Mouse (Mus musculus): ENCODE results near the gene Bach1. TPM values are rescaled to one million over a fixed set of nuclear protein-coding genes. Genes with fewer than 3 reads are reported as not detected.

Bach1 gene
- polyA plus RNA-seq, 2 experiments: 13.3 to 16.1 TPM

DNA sequence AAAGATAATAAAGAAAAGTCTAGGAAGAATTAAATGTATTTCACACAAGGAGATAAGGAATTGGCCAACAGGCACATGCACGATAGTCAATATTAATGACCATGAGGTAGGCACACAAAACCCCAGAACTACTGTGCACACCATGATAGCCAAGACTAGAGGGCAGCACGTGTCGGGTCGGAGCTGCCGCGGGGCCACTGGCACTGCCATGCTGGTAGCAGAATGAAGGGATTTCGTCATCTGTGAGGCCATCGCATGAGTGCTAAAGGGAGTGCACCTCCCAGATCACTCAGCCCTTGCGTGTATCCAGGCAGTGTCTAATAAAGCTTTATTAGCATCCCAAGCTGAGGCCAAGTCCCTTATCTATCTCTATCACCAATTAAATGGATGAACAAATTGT lies 11.2 kb downstream of the Bach1 start:
- H3K4me3 ChIP-seq (replicated peaks; ENCODE audit: low read length): no peak overlapping the region
- no peaks in the 10 kb centered on the region for H3K9me3 ChIP-seq (ENCODE audit: control insufficient read depth, low read length)
- DNase-seq (ENCODE audit: low spot score) (no peak), ATAC-seq (ENCODE audit: low FRiP score, low read depth) (no peak)
- WGBS: 94% methylated on average over 9 of the region's 9 CpGs
- H3K4me2 ChIP-seq (replicated peaks; ENCODE audit: low read depth, low read length, severe bottlenecking): no peak overlapping the region
- TF ChIP-seq POLR2A (IDR thresholded peaks at IDR 0.05; ENCODE audit: borderline replicate concordance, extremely low read depth, insufficient read depth, insufficient read length): no peak
- no peaks in the 10 kb centered on the region for H3K27me3 ChIP-seq (ENCODE audit: control insufficient read depth, insufficient read depth, low read length)
- H3K27ac ChIP-seq (replicated peaks; ENCODE audit: low read depth, low read length): no peak overlapping the region
- H3K9ac ChIP-seq (ENCODE audit: low read depth, low read length, severe bottlenecking): no peak overlapping the region
- H3K36me3 ChIP-seq (ENCODE audit: control insufficient read depth, insufficient read depth, low read length): no peaks in the 10 kb centered on the region
- peaks cover 10% of the 10 kb centered on the region; the same call in 1 of the 2 replicates for H3K4me1 ChIP-seq (ENCODE audit: control insufficient read depth, insufficient read depth, low read length)

DNA sequence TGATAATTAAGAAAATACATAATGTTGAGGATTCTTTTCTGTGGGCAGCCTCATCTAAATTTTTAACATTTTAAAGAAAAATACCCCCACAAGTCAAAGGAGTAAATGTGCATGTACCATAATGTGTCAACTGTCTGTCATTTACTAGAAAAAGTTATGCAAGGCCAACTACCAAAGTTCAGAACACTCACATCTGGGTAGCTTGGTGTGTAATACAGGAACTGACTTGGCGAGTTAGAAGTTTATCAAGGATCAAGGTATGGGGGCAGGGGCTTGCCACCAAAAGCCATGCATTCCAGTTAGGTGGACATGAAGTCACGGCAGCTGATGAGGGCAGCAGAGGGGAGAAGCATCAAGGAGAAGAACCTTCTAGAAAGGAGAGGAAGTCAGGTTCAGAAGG lies 13.2 kb downstream of the Bach1 start:
- ATAC-seq (ENCODE audit: low FRiP score, low read depth) (no peak), DNase-seq (ENCODE audit: low spot score) (no peak)
- Histone ChIP-seq H3K9ac (ENCODE audit: low read depth, low read length, severe bottlenecking) (no peak overlapping the region), H3K4me2 (replicated peaks; ENCODE audit: low read depth, low read length, severe bottlenecking) (no peak overlapping the region), H3K9me3 (ENCODE audit: control insufficient read depth, low read length) (no peaks in the 10 kb centered on the region), H3K27me3 (ENCODE audit: control insufficient read depth, insufficient read depth, low read length) (no peaks in the 10 kb centered on the region), H3K36me3 (ENCODE audit: control insufficient read depth, insufficient read depth, low read length) (no peaks in the 10 kb centered on the region), H3K4me1 (ENCODE audit: control insufficient read depth, insufficient read depth, low read length) (peaks cover 7% of the 10 kb centered on the region; the same call in 1 of the 2 replicates), H3K27ac (replicated peaks; ENCODE audit: low read depth, low read length) (no peak overlapping the region), H3K4me3 (replicated peaks; ENCODE audit: low read length) (no peak overlapping the region)
- TF ChIP-seq POLR2A (IDR thresholded peaks at IDR 0.05; ENCODE audit: borderline replicate concordance, extremely low read depth, insufficient read depth, insufficient read length): no peak
- 76% methylated on average over 2 of the region's 2 CpGs for WGBS

DNA sequence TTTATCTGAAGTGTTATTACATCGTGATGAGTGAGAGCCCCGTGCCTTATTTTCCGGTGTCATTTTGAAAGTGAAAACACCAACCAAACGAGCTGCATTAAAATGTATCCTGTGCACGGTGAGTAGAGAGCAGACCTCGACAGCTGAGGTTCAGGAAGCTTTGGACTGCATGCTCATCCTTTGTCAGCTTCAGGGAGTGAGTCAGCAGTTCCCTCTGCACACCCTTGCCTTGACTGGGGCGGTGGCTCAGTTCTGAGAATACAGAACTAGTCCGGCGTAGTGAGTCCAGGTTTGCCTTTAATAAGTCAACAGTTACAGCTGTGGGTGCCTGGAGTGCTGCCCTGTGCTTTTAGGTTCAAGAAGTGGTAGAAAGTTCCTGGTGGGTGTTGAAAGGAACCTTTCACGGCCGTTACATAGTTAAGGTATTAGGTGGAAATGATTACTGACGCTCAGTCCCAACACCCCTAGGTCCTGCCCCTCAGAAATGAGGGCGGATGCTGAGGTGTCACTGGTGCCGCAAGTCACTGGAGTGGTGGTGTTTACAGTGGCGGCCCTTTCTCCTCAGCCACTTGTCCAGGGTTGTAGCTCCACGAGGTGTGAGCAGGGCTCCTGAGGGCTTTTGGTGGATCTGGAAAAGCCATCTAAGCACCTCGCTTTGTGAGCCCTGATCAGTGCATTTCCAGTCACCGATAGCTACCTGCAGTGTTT lies 14.4 kb downstream of the Bach1 start:
- Histone ChIP-seq H3K36me3 (ENCODE audit: control insufficient read depth, insufficient read depth, low read length) (no peaks in the 10 kb centered on the region), H3K27me3 (ENCODE audit: control insufficient read depth, insufficient read depth, low read length) (no peaks in the 10 kb centered on the region), H3K9me3 (ENCODE audit: control insufficient read depth, low read length) (no peaks in the 10 kb centered on the region), H3K4me3 (replicated peaks; ENCODE audit: low read length) (no peak overlapping the region), H3K9ac (ENCODE audit: low read depth, low read length, severe bottlenecking) (no peak overlapping the region), H3K4me2 (replicated peaks; ENCODE audit: low read depth, low read length, severe bottlenecking) (no peak overlapping the region), H3K27ac (replicated peaks; ENCODE audit: low read depth, low read length) (no peak overlapping the region), H3K4me1 (ENCODE audit: control insufficient read depth, insufficient read depth, low read length) (peaks cover 7% of the 10 kb centered on the region; the same call in 1 of the 2 replicates)
- DNase-seq (ENCODE audit: low spot score) (no peak), ATAC-seq (ENCODE audit: low FRiP score, low read depth) (no peak)
- no peak for TF ChIP-seq POLR2A (IDR thresholded peaks at IDR 0.05; ENCODE audit: borderline replicate concordance, extremely low read depth, insufficient read depth, insufficient read length)
- WGBS: 68% methylated on average over 18 of the region's 18 CpGs

DNA sequence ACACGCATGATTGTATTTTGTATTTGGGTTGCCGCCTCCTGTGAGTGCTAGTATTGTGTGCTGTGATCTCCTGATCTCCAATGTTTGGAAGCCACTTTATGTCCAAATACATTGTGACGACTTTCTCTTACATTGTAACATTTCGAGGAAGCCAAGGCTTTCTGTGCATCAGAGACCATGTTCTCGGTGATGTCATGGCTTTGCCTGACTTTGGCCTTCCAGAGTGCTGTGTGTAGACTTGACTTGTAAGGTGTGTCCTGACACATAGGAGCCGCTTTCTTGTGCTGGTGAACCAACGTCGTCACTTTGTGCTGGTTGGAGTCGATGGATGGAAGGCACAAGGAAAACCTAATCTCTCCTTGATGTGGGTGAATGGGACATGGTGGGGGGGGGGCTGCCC lies 15.8 kb downstream of the Bach1 start:
- no peak overlapping the region for H3K4me3 ChIP-seq (replicated peaks; ENCODE audit: low read length)
- no peaks in the 10 kb centered on the region for H3K27me3 ChIP-seq (ENCODE audit: control insufficient read depth, insufficient read depth, low read length)
- DNase-seq (ENCODE audit: low spot score) (no peak), ATAC-seq (ENCODE audit: low FRiP score, low read depth) (no peak)
- H3K9ac ChIP-seq (ENCODE audit: low read depth, low read length, severe bottlenecking): no peak overlapping the region
- H3K4me2 ChIP-seq (replicated peaks; ENCODE audit: low read depth, low read length, severe bottlenecking): no peak overlapping the region
- peaks cover 10% of the 10 kb centered on the region for H3K36me3 ChIP-seq (ENCODE audit: control insufficient read depth, insufficient read depth, low read length)
- no peak for TF ChIP-seq POLR2A (IDR thresholded peaks at IDR 0.05; ENCODE audit: borderline replicate concordance, extremely low read depth, insufficient read depth, insufficient read length)
- H3K27ac ChIP-seq (replicated peaks; ENCODE audit: low read depth, low read length): no peak overlapping the region
- H3K4me1 ChIP-seq (ENCODE audit: control insufficient read depth, insufficient read depth, low read length): peaks cover 7% of the 10 kb centered on the region; the same call in 1 of the 2 replicates
- no peaks in the 10 kb centered on the region for H3K9me3 ChIP-seq (ENCODE audit: control insufficient read depth, low read length)
- 93% methylated on average over 9 of the region's 9 CpGs for WGBS

DNA sequence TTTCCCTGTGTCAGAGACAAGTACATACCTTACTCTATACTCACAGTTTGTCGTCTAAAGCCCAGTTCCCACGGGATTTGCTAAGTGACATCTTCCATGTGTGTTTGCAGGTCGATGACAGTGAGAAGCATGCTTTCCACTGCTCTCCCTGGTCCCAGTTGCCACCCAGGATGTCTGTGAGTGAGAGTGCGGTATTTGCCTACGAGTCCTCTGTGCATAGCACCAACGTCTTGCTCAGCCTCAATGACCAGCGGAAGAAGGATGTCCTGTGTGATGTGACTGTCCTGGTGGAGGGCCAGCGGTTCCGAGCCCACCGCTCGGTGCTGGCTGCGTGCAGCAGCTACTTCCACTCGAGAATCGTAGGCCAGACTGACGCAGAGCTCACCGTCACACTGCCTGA lies 16.5 kb downstream of the Bach1 start:
- H3K27ac ChIP-seq (replicated peaks; ENCODE audit: low read depth, low read length): no peak overlapping the region
- no peak overlapping the region for H3K9ac ChIP-seq (ENCODE audit: low read depth, low read length, severe bottlenecking)
- no peak for TF ChIP-seq POLR2A (IDR thresholded peaks at IDR 0.05; ENCODE audit: borderline replicate concordance, extremely low read depth, insufficient read depth, insufficient read length)
- no peak overlapping the region for H3K4me2 ChIP-seq (replicated peaks; ENCODE audit: low read depth, low read length, severe bottlenecking)
- H3K4me1 ChIP-seq (ENCODE audit: control insufficient read depth, insufficient read depth, low read length): peaks cover 7% of the 10 kb centered on the region; the same call in 1 of the 2 replicates
- peaks cover 17% of the 10 kb centered on the region for H3K36me3 ChIP-seq (ENCODE audit: control insufficient read depth, insufficient read depth, low read length)
- DNase-seq (ENCODE audit: low spot score): no peak
- no peaks in the 10 kb centered on the region for H3K27me3 ChIP-seq (ENCODE audit: control insufficient read depth, insufficient read depth, low read length)
- H3K9me3 ChIP-seq (ENCODE audit: control insufficient read depth, low read length): no peaks in the 10 kb centered on the region
- H3K4me3 ChIP-seq (replicated peaks; ENCODE audit: low read length): no peak overlapping the region
- 91% methylated on average over 16 of the region's 16 CpGs for WGBS
- ATAC-seq (ENCODE audit: low FRiP score, low read depth): no peak
